8 mouse cellular contexts compared by ENCODE assay signal in genomic region chr15:100761419-100762185, GRCm38 (mm10). TPM values are rescaled to one million over a fixed set of nuclear protein-coding genes. Genes with fewer than 3 reads are reported as not detected.
DNase-seq lines count a peak whose midpoint lies in the region; ATAC-seq and TF ChIP-seq lines count a peak whose summit lies in the region.

Slc4a8 (plus strand) TSS chr15:100761747.

- no peaks in the 10 kb centered on the region for H3K27me3 ChIP-seq in forebrain, embryonic 13.5 days
- H3K27me3 ChIP-seq in heart, postnatal 0 days (ENCODE audit: control insufficient read depth, insufficient read depth, low read length), result peaks cover 69% of the 10 kb centered on the region
- H3K27me3 ChIP-seq in liver, embryonic 16.5 days (ENCODE audit: control insufficient read depth, insufficient read depth, low read depth, low read length), result peaks cover 48% of the 10 kb centered on the region
- no peaks in the 10 kb centered on the region for H3K27me3 ChIP-seq in neural tube, embryonic 12.5 days (replicated peaks)
- no peaks in the 10 kb centered on the region for H3K27me3 ChIP-seq in stomach, postnatal 0 days (ENCODE audit: control insufficient read depth, insufficient read depth, low read length)

- peak within 1 kb of the TSS; percentile 80 for H3K4me3 ChIP-seq in forebrain, embryonic 13.5 days
- H3K4me3 ChIP-seq in heart, postnatal 0 days (ENCODE audit: low read depth, low read length), result peak within 1 kb of the TSS; percentile 47
- peak within 1 kb of the TSS; percentile 60 for H3K4me3 ChIP-seq in liver, embryonic 16.5 days (ENCODE audit: low read depth, low read length)
- H3K4me3 ChIP-seq in neural tube, embryonic 12.5 days, result peak within 1 kb of the TSS; percentile 75
- H3K4me3 ChIP-seq in stomach, postnatal 0 days (ENCODE audit: low read depth, low read length), result peak within 1 kb of the TSS; percentile 52

- ATAC-seq in CD4-positive, CD25-positive, alpha-beta regulatory T cell, adult 4 months, result peak; percentile 92
- ATAC-seq in forebrain, embryonic 13.5 days, result peak; percentile 97
- ATAC-seq in heart, postnatal 0 days (ENCODE audit: insufficient read depth, low read depth), result peak; percentile 89
- peak; percentile 80 for ATAC-seq in liver, embryonic 16.5 days (ENCODE audit: low read depth)
- ATAC-seq in neural tube, embryonic 12.5 days (ENCODE audit: low FRiP score, low read depth), result peak; percentile 96
- peak; percentile 82 for ATAC-seq in stomach, postnatal 0 days (ENCODE audit: low FRiP score, low TSS enrichment)

- WGBS in forebrain, embryonic 13.5 days, result under 1% methylated on average over 61 of the region's 64 CpGs
- WGBS in heart, postnatal 0 days, result under 1% methylated on average over 64 of the region's 64 CpGs
- WGBS in liver, embryonic 16.5 days (ENCODE audit: insufficient replicate concordance), result under 1% methylated on average over 54 of the region's 64 CpGs
- WGBS in neural tube, embryonic 12.5 days, result under 1% methylated on average over 64 of the region's 64 CpGs
- under 1% methylated on average over 52 of the region's 64 CpGs for WGBS in stomach, postnatal 0 days

- peak within 1 kb of the TSS; percentile 75 for H3K4me2 ChIP-seq in forebrain, embryonic 13.5 days
- H3K4me2 ChIP-seq in heart, postnatal 0 days (ENCODE audit: low read depth, low read length), result peak within 1 kb of the TSS; percentile 76
- peak within 1 kb of the TSS; percentile 81 for H3K4me2 ChIP-seq in liver, embryonic 16.5 days (ENCODE audit: low read depth, low read length)
- peak within 1 kb of the TSS; percentile 86 for H3K4me2 ChIP-seq in neural tube, embryonic 12.5 days (replicated peaks)
- peak within 1 kb of the TSS; percentile 86 for H3K4me2 ChIP-seq in stomach, postnatal 0 days (replicated peaks; ENCODE audit: low read depth)

- H3K36me3 ChIP-seq in forebrain, embryonic 13.5 days (ENCODE audit: poor library complexity, severe bottlenecking), result 0 out of 2 replicates have a peak, but pooled peaks cover 10% of the 10 kb centered on the region
- no peaks in the 10 kb centered on the region for H3K36me3 ChIP-seq in heart, postnatal 0 days (replicated peaks; ENCODE audit: control insufficient read depth, insufficient read depth, low read length)
- H3K36me3 ChIP-seq in liver, embryonic 16.5 days (ENCODE audit: control insufficient read depth, insufficient read depth), result no peaks in the 10 kb centered on the region
- no peaks in the 10 kb centered on the region for H3K36me3 ChIP-seq in neural tube, embryonic 12.5 days
- H3K36me3 ChIP-seq in stomach, postnatal 0 days (ENCODE audit: control insufficient read depth, insufficient read depth, low read length), result no peaks in the 10 kb centered on the region

- peak; percentile 30 for TF ChIP-seq CTCF in heart, postnatal 0 days (IDR thresholded peaks at IDR 0.05; ENCODE audit: low read depth)
- TF ChIP-seq CTCF in stomach, postnatal 0 days (IDR thresholded peaks at IDR 0.05; ENCODE audit: low read depth), result peak; percentile 69

- peak within 1 kb of the TSS; percentile 87 for H3K27ac ChIP-seq in forebrain, embryonic 13.5 days
- no peak within 1 kb of the TSS for H3K27ac ChIP-seq in heart, postnatal 0 days (ENCODE audit: low read depth)
- H3K27ac ChIP-seq in liver, embryonic 16.5 days (ENCODE audit: low read length), result no peak within 1 kb of the TSS
- H3K27ac ChIP-seq in neural tube, embryonic 12.5 days, result peak within 1 kb of the TSS; percentile 66
- H3K27ac ChIP-seq in stomach, postnatal 0 days (replicated peaks), result no peak within 1 kb of the TSS

- no peaks in the 10 kb centered on the region for H3K9me3 ChIP-seq in forebrain, embryonic 13.5 days (replicated peaks)
- H3K9me3 ChIP-seq in heart, postnatal 0 days (replicated peaks; ENCODE audit: control insufficient read depth, low read length), result no peaks in the 10 kb centered on the region
- H3K9me3 ChIP-seq in liver, embryonic 16.5 days (replicated peaks; ENCODE audit: control insufficient read depth, low read length), result no peaks in the 10 kb centered on the region
- no peaks in the 10 kb centered on the region for H3K9me3 ChIP-seq in neural tube, embryonic 12.5 days
- H3K9me3 ChIP-seq in stomach, postnatal 0 days (ENCODE audit: control insufficient read depth, low read length), result no peaks in the 10 kb centered on the region

- H3K9ac ChIP-seq in forebrain, embryonic 13.5 days, result peak within 1 kb of the TSS; percentile 84
- 0 out of 2 replicates have a peak within 1 kb of the TSS, but pooled peaks have one; percentile 12 for H3K9ac ChIP-seq in heart, postnatal 0 days (replicated peaks; ENCODE audit: low read depth, low read length)
- no peak within 1 kb of the TSS for H3K9ac ChIP-seq in liver, embryonic 16.5 days (ENCODE audit: low read depth, low read length)
- H3K9ac ChIP-seq in neural tube, embryonic 12.5 days, result peak within 1 kb of the TSS; percentile 87
- peak within 1 kb of the TSS; percentile 23 for H3K9ac ChIP-seq in stomach, postnatal 0 days (ENCODE audit: low read length)

- peak; percentile 34 for DNase-seq in c-Kit-positive CD71-negative TER-119-negative erythroid progenitor cells, embryonic 14.5 days (ENCODE audit: low read depth)
- DNase-seq in heart, postnatal 0 days (ENCODE audit: low spot score), result peak; percentile 66
- DNase-seq in kidney, postnatal 4 days, result peak; percentile 92 to 95
- DNase-seq in stomach, postnatal 0 days (ENCODE audit: low spot score), result peak; percentile 88

- H3K4me1 ChIP-seq in forebrain, embryonic 13.5 days, result peaks cover 20% of the 10 kb centered on the region
- H3K4me1 ChIP-seq in heart, postnatal 0 days (ENCODE audit: control insufficient read depth, insufficient read depth), result 0 out of 2 replicates have a peak, but pooled peaks cover 13% of the 10 kb centered on the region
- peaks cover 12% of the 10 kb centered on the region for H3K4me1 ChIP-seq in liver, embryonic 16.5 days (ENCODE audit: control insufficient read depth, low read depth, low read length)
- peaks cover 14% of the 10 kb centered on the region for H3K4me1 ChIP-seq in neural tube, embryonic 12.5 days
- no peaks in the 10 kb centered on the region for H3K4me1 ChIP-seq in stomach, postnatal 0 days (replicated peaks; ENCODE audit: control insufficient read depth, insufficient read depth)

- no peak for TF ChIP-seq EP300 in heart, postnatal 0 days (IDR thresholded peaks at IDR 0.05; ENCODE audit: low read depth)
- TF ChIP-seq EP300 in stomach, postnatal 0 days (optimal IDR thresholded peaks at IDR 0.05), result no peak

RNA-seq across cellular contexts. Expression of gene Slc4a8, which starts in this region (rescaled TPM):
- polyA plus RNA-seq in CD4-positive, CD25-positive, alpha-beta regulatory T cell, adult 4 months (2017; shearing (Covaris generic)), result 1 to 10 TPM; 5.7 to 7.7 TPM
- polyA plus RNA-seq in forebrain, embryonic 13.5 days (2015; fragmentation: Nextera tagmentation; extraction: Ambion mirVana), result 17.1 and 19.5 TPM in 2 replicates
- total RNA-seq in heart, postnatal 0 days (2014; rRNA removed; ENCODE audit: low replicate concordance), result 0.19 and 0.50 TPM in 2 replicates
- polyA plus RNA-seq in heart, postnatal 0 days (2015; fragmentation: Nextera tagmentation; extraction: Ambion mirVana), result 0.38 and 0.81 TPM in 2 replicates
- 0.46 and 0.76 TPM in 2 replicates for polyA plus RNA-seq in liver, embryonic 16.5 days (2015; fragmentation: Nextera tagmentation; extraction: Ambion mirVana)
- polyA plus RNA-seq in neural tube, embryonic 12.5 days (2016; fragmentation: Nextera tagmentation; extraction: Ambion mirVana), result 15.8 and 16.8 TPM in 2 replicates
- polyA plus RNA-seq in stomach, postnatal 0 days (2015; fragmentation: Nextera tagmentation; extraction: Ambion mirVana), result 2.2 TPM in 2 replicates

Comparison
In these comparisons a context has a peak if more than half of its experiments do, and no peak if none do; other contexts are left out.
1. Peak in DNase-seq, ATAC-seq, H3K4me3 ChIP-seq, H3K9ac ChIP-seq and H3K4me2 ChIP-seq in heart, postnatal 0 days; RNA of the gene not detected or under 1 TPM.
2. Peak in ATAC-seq, H3K4me3 ChIP-seq and H3K4me2 ChIP-seq in liver, embryonic 16.5 days; RNA of the gene not detected or under 1 TPM.
3. DNase-seq: peak in every context shown above with its lines; median percentile 94 in kidney, postnatal 4 days; 88 in stomach, postnatal 0 days; 66 in heart, postnatal 0 days; 34 in c-Kit-positive CD71-negative TER-119-negative erythroid progenitor cells, embryonic 14.5 days.
4. H3K27ac ChIP-seq: peak in forebrain, embryonic 13.5 days (single experiment) and neural tube, embryonic 12.5 days (single experiment); none in heart, postnatal 0 days (single experiment), liver, embryonic 16.5 days (single experiment) and stomach, postnatal 0 days (single experiment).
5. Peak in every context shown above with its lines, with median percentiles within 50 percentile points of each other: ATAC-seq, H3K4me2 ChIP-seq and H3K4me3 ChIP-seq.